8 mouse cellular contexts compared by ENCODE assay signal in genomic region chr10:69574190-69574663, GRCm38 (mm10).
DNase-seq lines count a peak whose midpoint lies in the region; ATAC-seq and TF ChIP-seq lines count a peak whose summit lies in the region.
"Had no signal": no experiment of that assay in that cellular context is flagged by ENCODE, and none has a peak within 500 bp of the region (broad histone marks: within the 10 kb centered on the region; RNA-seq: fewer than 3 reads in every experiment).

No protein-coding gene starts in this region.

- peaks cover 2% of the 10 kb centered on the region; the same call in 1 of the 2 replicates for H3K4me1 ChIP-seq in hindbrain, embryonic 11.5 days (replicated peaks; ENCODE audit: control insufficient read depth, insufficient read depth, low read length)
- peaks cover 29% of the 10 kb centered on the region for H3K4me1 ChIP-seq in midbrain, postnatal 0 days (ENCODE audit: insufficient read depth, low read length)

- no peak overlapping the region for H3K9ac ChIP-seq in hindbrain, embryonic 11.5 days (ENCODE audit: low read depth, low read length)
- H3K9ac ChIP-seq in midbrain, postnatal 0 days (replicated peaks; ENCODE audit: low read length, poor library complexity, severe bottlenecking), result no peak overlapping the region; the same call in 1 of the 2 replicates

- ATAC-seq in hindbrain, embryonic 11.5 days (ENCODE audit: low FRiP score), result no peak
- peak; percentile 50 for ATAC-seq in midbrain, postnatal 0 days (ENCODE audit: low FRiP score)
- no peak for ATAC-seq in CD4-positive, CD25-positive, alpha-beta regulatory T cell, adult 4 months

- H3K9me3 ChIP-seq in hindbrain, embryonic 11.5 days (ENCODE audit: control insufficient read depth, low read length), result no peaks in the 10 kb centered on the region
- H3K9me3 ChIP-seq in midbrain, postnatal 0 days (ENCODE audit: low read length), result no peaks in the 10 kb centered on the region

- no peak overlapping the region for H3K4me2 ChIP-seq in hindbrain, embryonic 11.5 days (replicated peaks; ENCODE audit: low read depth, low read length)
- H3K4me2 ChIP-seq in midbrain, postnatal 0 days (ENCODE audit: low read depth, low read length, poor library complexity, severe bottlenecking), result peak overlapping the region; percentile 45

- no peak for TF ChIP-seq CTCF in layer of hippocampus, adult 2 months (conservative IDR thresholded peaks at IDR 0.05)
- no peak for TF ChIP-seq CTCF in midbrain, postnatal 0 days (IDR thresholded peaks at IDR 0.05)

- no peak for DNase-seq in layer of hippocampus, adult 2 months (ENCODE audit: low spot score in 2 of 2)
- DNase-seq in layer of hippocampus, postnatal 14 days (ENCODE audit: low spot score in 2 of 2), result no peak
- DNase-seq in embryo, embryonic 10 days (ENCODE audit: low spot score), result peak; percentile 56
- peak; percentile 45 for DNase-seq in hindbrain, embryonic 11.5 days (ENCODE audit: low spot score)
- peak; percentile 62 for DNase-seq in midbrain, postnatal 0 days (ENCODE audit: low spot score)
- no peak for DNase-seq in urinary bladder, postnatal 14 days (ENCODE audit: low spot score)

- H3K4me3 ChIP-seq in layer of hippocampus, adult 2 months, result peak overlapping the region; percentile 26; the same call in 1 of the 2 replicates
- no peak overlapping the region for H3K4me3 ChIP-seq in hindbrain, embryonic 11.5 days (ENCODE audit: low read depth, low read length)
- H3K4me3 ChIP-seq in midbrain, postnatal 0 days (ENCODE audit: low read depth, low read length), result peak overlapping the region; percentile 8; the same call in 1 of the 2 replicates

- H3K27ac ChIP-seq in layer of hippocampus, adult 2 months, result peak overlapping the region; percentile 87
- no peak overlapping the region for H3K27ac ChIP-seq in hindbrain, embryonic 11.5 days (ENCODE audit: low read depth, low read length)
- no peak overlapping the region; the same call in 1 of the 2 replicates for H3K27ac ChIP-seq in midbrain, postnatal 0 days (ENCODE audit: low read depth, low read length)
- H3K27ac ChIP-seq: macrophage had no signal

- H3K27me3 ChIP-seq in hindbrain, embryonic 11.5 days (ENCODE audit: control insufficient read depth, insufficient read depth, low read length), result peaks cover 5% of the 10 kb centered on the region; the same call in 1 of the 2 replicates
- H3K27me3 ChIP-seq in midbrain, postnatal 0 days (ENCODE audit: insufficient read depth, low read length), result no peaks in the 10 kb centered on the region

- WGBS in hindbrain, embryonic 11.5 days, result 1% methylated on average over 11 of the region's 11 CpGs
- WGBS in midbrain, postnatal 0 days, result 5% methylated on average over 11 of the region's 11 CpGs

- H3K36me3 ChIP-seq in hindbrain, embryonic 11.5 days (ENCODE audit: control insufficient read depth, insufficient read depth, low read length), result no peaks in the 10 kb centered on the region
- H3K36me3 ChIP-seq in midbrain, postnatal 0 days (ENCODE audit: insufficient read depth, low read length), result no peaks in the 10 kb centered on the region

Comparison
In these comparisons a context has a peak if more than half of its experiments do, and no peak if none do; other contexts are left out.
1. DNase-seq: peak in embryo, embryonic 10 days (single experiment), hindbrain, embryonic 11.5 days (single experiment) and midbrain, postnatal 0 days (single experiment); none in layer of hippocampus, adult 2 months (0 of 2), layer of hippocampus, postnatal 14 days (0 of 2) and urinary bladder, postnatal 14 days (single experiment).